Mouse (Mus musculus) neural tube, embryonic 12.5 days (tissue): ENCODE measurements around the gene Parp4. TPM values are rescaled to one million over a fixed set of nuclear protein-coding genes. Genes with fewer than 3 reads are reported as not detected.

ENCODE experiments used
- ATAC-seq: fragments of 200-750 bp; cut with Nextera tagmentation; 2 replicates; pipeline ENCODE4 v1.8.0; 2017; ENCODE audit warnings: low read depth, mild to moderate bottlenecking, moderate TSS enrichment, moderate library complexity; ENCODE audit not compliant: low FRiP score
- H3K27ac ChIP-seq: fragments of 300-500 bp; sonication (generic); 2 replicates; pipeline ENCODE4 v1.5.1; 2016
- H3K27me3 ChIP-seq: fragments of 300-500 bp; sonication (generic); replicated peaks from 2 replicates; pipeline ENCODE4 v1.6.1; 2016; ENCODE audit warnings: mild to moderate bottlenecking
- H3K36me3 ChIP-seq: fragments of 300-500 bp; sonication (generic); 2 replicates; pipeline ENCODE4 v1.6.1; 2016; ENCODE audit warnings: mild to moderate bottlenecking
- H3K4me1 ChIP-seq: fragments of 300-500 bp; sonication (generic); 2 replicates; pipeline ENCODE4 v1.6.1; 2016
- H3K4me2 ChIP-seq: fragments of 300-500 bp; sonication (generic); replicated peaks from 2 replicates; pipeline ENCODE4 v1.6.1; 2016; ENCODE audit warnings: mild to moderate bottlenecking
- H3K4me3 ChIP-seq: fragments of 300-500 bp; sonication (generic); 2 replicates; pipeline ENCODE4 v1.5.1; 2016
- H3K9ac ChIP-seq: fragments of 300-500 bp; sonication (generic); 2 replicates; pipeline ENCODE4 v1.6.1; 2016; ENCODE audit warnings: mild to moderate bottlenecking
- H3K9me3 ChIP-seq: fragments of 300-500 bp; sonication (generic); 2 replicates; pipeline ENCODE4 v1.6.1; 2016; ENCODE audit warnings: mild to moderate bottlenecking
- WGBS: fragments of 180-500 bp; shearing (Covaris S2); methylation state at CpG from one replicate; pipeline ENCODE4 v1.1.7; 2016; 5-methylcytosine and 5-hydroxymethylcytosine counted together
- polyA plus RNA-seq: library from polyadenylated mRNA; unstranded; fragments of >200 nt; fragmentation: Nextera tagmentation; extraction: Ambion mirVana; gene quantifications from 2 replicates; pipeline ENCODE4 v1.2.1, GENCODE M21; 2016

Gene Parp4
- polyA plus RNA-seq, 1 experiment from 2014 or later = 1.3 TPM

GRCm38 (mm10) chr14:56575969-56576901, 816 bp downstream of the Parp4 start:
- Histone ChIP-seq H3K27ac (no peak overlapping the region), H3K27me3 (no peaks in the 10 kb centered on the region), H3K4me1 (peaks cover 5% of the 10 kb centered on the region; the same call in 1 of the 2 replicates), H3K36me3 (no peaks in the 10 kb centered on the region), H3K4me3 (peak overlapping the region; percentile 44; the same call in 1 of the 2 replicates), H3K9me3 (no peaks in the 10 kb centered on the region), H3K9ac (no peak overlapping the region), H3K4me2 (peak overlapping the region; percentile 78)
- ATAC-seq = no peak
- WGBS = 76% methylated on average over 18 of the region's 18 CpGs

- Histone ChIP-seq H3K27me3 (no peaks in the 10 kb centered on the region), H3K9ac (no peak overlapping the region), H3K27ac (no peak overlapping the region), H3K9me3 (no peaks in the 10 kb centered on the region), H3K4me1 (peaks cover 5% of the 10 kb centered on the region; the same call in 1 of the 2 replicates), H3K4me2 (no peak overlapping the region), H3K4me3 (no peak overlapping the region), H3K36me3 (no peaks in the 10 kb centered on the region)
- ATAC-seq = no peak
- 54% methylated on average over 8 of the region's 8 CpGs for whole genome bisulfite sequencing
Observed at GRCm38 (mm10) chr14:56579011-56579410, 3.6 kb downstream of the Parp4 start.

- Histone ChIP-seq H3K27me3 (no peaks in the 10 kb centered on the region), H3K36me3 (no peaks in the 10 kb centered on the region), H3K9ac (no peak overlapping the region), H3K4me3 (no peak overlapping the region), H3K4me1 (no peaks in the 10 kb centered on the region), H3K27ac (no peak overlapping the region), H3K9me3 (no peaks in the 10 kb centered on the region), H3K4me2 (no peak overlapping the region)
- WGBS = 75% methylated on average over 5 of the region's 5 CpGs
- no peak for ATAC-seq
Observed at GRCm38 (mm10) chr14:56581117-56581516, 5.7 kb downstream of the Parp4 start.

- Histone ChIP-seq H3K4me1 (no peaks in the 10 kb centered on the region), H3K36me3 (no peaks in the 10 kb centered on the region)
- WGBS = 92% methylated on average over 6 of the region's 6 CpGs
Observed at GRCm38 (mm10) chr14:56582294-56582693, 6.9 kb downstream of the Parp4 start.

GRCm38 (mm10) chr14:56592191-56592590, 16.8 kb downstream of the Parp4 start:
- Histone ChIP-seq H3K9ac (no peak overlapping the region), H3K9me3 (no peaks in the 10 kb centered on the region), H3K27ac (no peak overlapping the region), H3K4me2 (no peak overlapping the region), H3K27me3 (no peaks in the 10 kb centered on the region), H3K36me3 (no peaks in the 10 kb centered on the region), H3K4me1 (no peaks in the 10 kb centered on the region), H3K4me3 (no peak overlapping the region)
- WGBS = 90% methylated on average over 9 of the region's 9 CpGs
- no peak for ATAC-seq

More at GRCm38 (mm10) chr14:56582294-56582693, 6.9 kb downstream of the Parp4 start:
- H3K9me3 ChIP-seq = no peaks in the 10 kb centered on the region
- H3K9ac ChIP-seq = no peak overlapping the region
- H3K4me2 ChIP-seq = no peak overlapping the region
- no peak overlapping the region for H3K4me3 ChIP-seq
- H3K27ac ChIP-seq = no peak overlapping the region
- ATAC-seq = no peak
- H3K27me3 ChIP-seq = no peaks in the 10 kb centered on the region

- Histone ChIP-seq H3K4me1 (no peaks in the 10 kb centered on the region), H3K27me3 (no peaks in the 10 kb centered on the region), H3K9me3 (no peaks in the 10 kb centered on the region), H3K4me3 (no peak overlapping the region), H3K36me3 (no peaks in the 10 kb centered on the region), H3K9ac (no peak overlapping the region), H3K27ac (no peak overlapping the region), H3K4me2 (no peak overlapping the region)
- WGBS = 96% methylated on average over 1 of the region's 1 CpGs
- no peak for ATAC-seq
Observed at GRCm38 (mm10) chr14:56594811-56595210, 19.4 kb downstream of the Parp4 start.

- no peak overlapping the region for H3K9ac ChIP-seq
- no peak overlapping the region for H3K4me2 ChIP-seq
- no peaks in the 10 kb centered on the region for H3K9me3 ChIP-seq
- WGBS = 45% methylated on average over 6 of the region's 6 CpGs
- no peak for ATAC-seq
- H3K4me3 ChIP-seq = no peak overlapping the region
- H3K27me3 ChIP-seq = no peaks in the 10 kb centered on the region
- H3K4me1 ChIP-seq = no peaks in the 10 kb centered on the region
- H3K27ac ChIP-seq = no peak overlapping the region
- H3K36me3 ChIP-seq = no peaks in the 10 kb centered on the region
Observed at GRCm38 (mm10) chr14:56598759-56599158, 23.3 kb downstream of the Parp4 start.

GRCm38 (mm10) chr14:56602069-56602468, 26.6 kb downstream of the Parp4 start:
- H3K9me3 ChIP-seq = no peaks in the 10 kb centered on the region
- H3K27me3 ChIP-seq = no peaks in the 10 kb centered on the region
- no peak overlapping the region for H3K4me3 ChIP-seq
- no peak for ATAC-seq
- H3K36me3 ChIP-seq = no peaks in the 10 kb centered on the region
- no peak overlapping the region for H3K4me2 ChIP-seq
- WGBS = 87% methylated on average over 9 of the region's 9 CpGs
- H3K27ac ChIP-seq = no peak overlapping the region
- no peak overlapping the region for H3K9ac ChIP-seq
- no peaks in the 10 kb centered on the region for H3K4me1 ChIP-seq

GRCm38 (mm10) chr14:56604438-56604837, 29.0 kb downstream of the Parp4 start:
- no peak overlapping the region for H3K9ac ChIP-seq
- no peak overlapping the region for H3K4me2 ChIP-seq
- H3K4me3 ChIP-seq = no peak overlapping the region
- H3K9me3 ChIP-seq = no peaks in the 10 kb centered on the region
- H3K27ac ChIP-seq = no peak overlapping the region
- H3K36me3 ChIP-seq = no peaks in the 10 kb centered on the region
- no peaks in the 10 kb centered on the region for H3K27me3 ChIP-seq
- no peak for ATAC-seq
- H3K4me1 ChIP-seq = no peaks in the 10 kb centered on the region
- 93% methylated on average over 5 of the region's 5 CpGs for WGBS

GRCm38 (mm10) chr14:56605136-56605535, 29.7 kb downstream of the Parp4 start:
- Histone ChIP-seq H3K4me2 (no peak overlapping the region), H3K4me1 (no peaks in the 10 kb centered on the region), H3K27ac (no peak overlapping the region), H3K27me3 (no peaks in the 10 kb centered on the region), H3K9ac (no peak overlapping the region), H3K36me3 (no peaks in the 10 kb centered on the region), H3K4me3 (no peak overlapping the region), H3K9me3 (no peaks in the 10 kb centered on the region)
- no peak for ATAC-seq
- WGBS = 87% methylated on average over 4 of the region's 4 CpGs

GRCm38 (mm10) chr14:56613212-56613611, 37.8 kb downstream of the Parp4 start:
- no peak overlapping the region for H3K9ac ChIP-seq
- no peak overlapping the region for H3K4me2 ChIP-seq
- no peak overlapping the region for H3K27ac ChIP-seq
- H3K36me3 ChIP-seq = no peaks in the 10 kb centered on the region
- no peaks in the 10 kb centered on the region for H3K4me1 ChIP-seq
- WGBS = 88% methylated on average over 3 of the region's 3 CpGs
- no peak for ATAC-seq
- no peaks in the 10 kb centered on the region for H3K9me3 ChIP-seq
- no peak overlapping the region for H3K4me3 ChIP-seq
- no peaks in the 10 kb centered on the region for H3K27me3 ChIP-seq

GRCm38 (mm10) chr14:56617470-56617869, 42.1 kb downstream of the Parp4 start:
- H3K9ac ChIP-seq = no peak overlapping the region
- H3K27me3 ChIP-seq = no peaks in the 10 kb centered on the region
- ATAC-seq = no peak
- 93% methylated on average over 1 of the region's 1 CpGs for WGBS
- no peaks in the 10 kb centered on the region for H3K36me3 ChIP-seq
- H3K4me3 ChIP-seq = no peak overlapping the region
- no peak overlapping the region for H3K4me2 ChIP-seq
- H3K27ac ChIP-seq = no peak overlapping the region
- H3K9me3 ChIP-seq = no peaks in the 10 kb centered on the region
- H3K4me1 ChIP-seq = no peaks in the 10 kb centered on the region

- H3K4me1 ChIP-seq = no peaks in the 10 kb centered on the region
- no peak overlapping the region for H3K4me2 ChIP-seq
- no peak overlapping the region for H3K4me3 ChIP-seq
- no peaks in the 10 kb centered on the region for H3K27me3 ChIP-seq
- no peak overlapping the region for H3K27ac ChIP-seq
- no peaks in the 10 kb centered on the region for H3K9me3 ChIP-seq
- no peak for ATAC-seq
- WGBS = 91% methylated on average over 8 of the region's 8 CpGs
- H3K9ac ChIP-seq = no peak overlapping the region
- H3K36me3 ChIP-seq = no peaks in the 10 kb centered on the region
Observed at GRCm38 (mm10) chr14:56620425-56620824, 45.0 kb downstream of the Parp4 start.
